Mouse (Mus musculus): ENCODE results near the gene Ak8. TPM values are rescaled to one million over a fixed set of nuclear protein-coding genes. Genes with fewer than 3 reads are reported as not detected.

The Ak8 gene
- polyA plus RNA-seq, 1 experiment from 2014 or later = 0.34 TPM

- 89% methylated on average over 2 of the region's 2 CpGs for WGBS
Observed at GRCm38 (mm10) chr2:28747705-28748104, 47.7 kb downstream of the Ak8 start.

GRCm38 (mm10) chr2:28751186-28751585 is 51.2 kb downstream of the Ak8 start:
- ATAC-seq (ENCODE audit: insufficient read depth, low FRiP score, low TSS enrichment) (no peak), DNase-seq (ENCODE audit: low spot score) (peak; percentile 59)
- Histone ChIP-seq H3K27me3 (ENCODE audit: control insufficient read depth, insufficient read depth, low read length) (peaks cover 23% of the 10 kb centered on the region), H3K4me3 (ENCODE audit: low read depth, low read length) (peak overlapping the region; percentile 34), H3K27ac (ENCODE audit: low read depth, low read length) (no peak overlapping the region), H3K4me1 (ENCODE audit: control insufficient read depth, insufficient read depth, low read length) (peaks cover 6% of the 10 kb centered on the region; the same call in 1 of the 2 replicates), H3K9ac (ENCODE audit: low read length) (peak overlapping the region; percentile 55), H3K9me3 (ENCODE audit: control insufficient read depth, low read length) (no peaks in the 10 kb centered on the region), H3K36me3 (ENCODE audit: control insufficient read depth, insufficient read depth, low read length) (no peaks in the 10 kb centered on the region), H3K4me2 (ENCODE audit: low read depth) (peak overlapping the region; percentile 68)
- WGBS = 1% methylated on average over 17 of the region's 17 CpGs

More at GRCm38 (mm10) chr2:28747705-28748104, 47.7 kb downstream of the Ak8 start:
- Histone ChIP-seq H3K4me2 (ENCODE audit: low read depth) (no peak overlapping the region), H3K27me3 (ENCODE audit: control insufficient read depth, insufficient read depth, low read length) (peaks cover 20% of the 10 kb centered on the region), H3K27ac (ENCODE audit: low read depth, low read length) (no peak overlapping the region), H3K36me3 (ENCODE audit: control insufficient read depth, insufficient read depth, low read length) (no peaks in the 10 kb centered on the region), H3K4me1 (ENCODE audit: control insufficient read depth, insufficient read depth, low read length) (peaks cover 4% of the 10 kb centered on the region; the same call in 1 of the 2 replicates), H3K9ac (ENCODE audit: low read length) (no peak overlapping the region), H3K4me3 (ENCODE audit: low read depth, low read length) (no peak overlapping the region), H3K9me3 (ENCODE audit: control insufficient read depth, low read length) (no peaks in the 10 kb centered on the region)
- DNase-seq (ENCODE audit: low spot score) (no peak), ATAC-seq (ENCODE audit: insufficient read depth, low FRiP score, low TSS enrichment) (no peak)

GRCm38 (mm10) chr2:28751658-28752057 is 51.7 kb downstream of the Ak8 start:
- Histone ChIP-seq H3K4me3 (ENCODE audit: low read depth, low read length) (peak overlapping the region; percentile 34), H3K9me3 (ENCODE audit: control insufficient read depth, low read length) (no peaks in the 10 kb centered on the region), H3K27ac (ENCODE audit: low read depth, low read length) (no peak overlapping the region), H3K4me1 (ENCODE audit: control insufficient read depth, insufficient read depth, low read length) (peaks cover 6% of the 10 kb centered on the region; the same call in 1 of the 2 replicates), H3K4me2 (ENCODE audit: low read depth) (peak overlapping the region; percentile 68), H3K36me3 (ENCODE audit: control insufficient read depth, insufficient read depth, low read length) (no peaks in the 10 kb centered on the region), H3K27me3 (ENCODE audit: control insufficient read depth, insufficient read depth, low read length) (peaks cover 23% of the 10 kb centered on the region), H3K9ac (ENCODE audit: low read length) (peak overlapping the region; percentile 55; the same call in 1 of the 2 replicates)
- 13% methylated on average over 17 of the region's 17 CpGs for WGBS
- DNase-seq (ENCODE audit: low spot score) (peak; percentile 49), ATAC-seq (ENCODE audit: insufficient read depth, low FRiP score, low TSS enrichment) (no peak)

- DNase-seq (ENCODE audit: low spot score) (no peak), ATAC-seq (ENCODE audit: insufficient read depth, low FRiP score, low TSS enrichment) (no peak)
- Histone ChIP-seq H3K27me3 (ENCODE audit: control insufficient read depth, insufficient read depth, low read length) (peaks cover 23% of the 10 kb centered on the region), H3K9ac (ENCODE audit: low read length) (no peak overlapping the region), H3K4me3 (ENCODE audit: low read depth, low read length) (no peak overlapping the region), H3K4me2 (ENCODE audit: low read depth) (no peak overlapping the region), H3K27ac (ENCODE audit: low read depth, low read length) (no peak overlapping the region), H3K9me3 (ENCODE audit: control insufficient read depth, low read length) (no peaks in the 10 kb centered on the region), H3K36me3 (ENCODE audit: control insufficient read depth, insufficient read depth, low read length) (no peaks in the 10 kb centered on the region), H3K4me1 (ENCODE audit: control insufficient read depth, insufficient read depth, low read length) (peaks cover 6% of the 10 kb centered on the region; the same call in 1 of the 2 replicates)
- 53% methylated on average over 8 of the region's 8 CpGs for WGBS
Observed at GRCm38 (mm10) chr2:28752388-28752787, 52.4 kb downstream of the Ak8 start.

- peaks cover 13% of the 10 kb centered on the region for H3K27me3 ChIP-seq (ENCODE audit: control insufficient read depth, insufficient read depth, low read length)
- H3K4me2 ChIP-seq (ENCODE audit: low read depth) = no peak overlapping the region
- H3K27ac ChIP-seq (ENCODE audit: low read depth, low read length) = no peak overlapping the region
- peaks cover 6% of the 10 kb centered on the region; the same call in 1 of the 2 replicates for H3K4me1 ChIP-seq (ENCODE audit: control insufficient read depth, insufficient read depth, low read length)
- no peaks in the 10 kb centered on the region for H3K9me3 ChIP-seq (ENCODE audit: control insufficient read depth, low read length)
- H3K4me3 ChIP-seq (ENCODE audit: low read depth, low read length) = no peak overlapping the region
- H3K36me3 ChIP-seq (ENCODE audit: control insufficient read depth, insufficient read depth, low read length) = no peaks in the 10 kb centered on the region
- DNase-seq (ENCODE audit: low spot score) (peak; percentile 82), ATAC-seq (ENCODE audit: insufficient read depth, low FRiP score, low TSS enrichment) (no peak)
- WGBS = 5% methylated on average over 7 of the region's 7 CpGs
- H3K9ac ChIP-seq (ENCODE audit: low read length) = no peak overlapping the region
Observed at GRCm38 (mm10) chr2:28755451-28755850, 55.5 kb downstream of the Ak8 start.

GRCm38 (mm10) chr2:28756201-28756600 is 56.2 kb downstream of the Ak8 start:
- Histone ChIP-seq H3K27me3 (ENCODE audit: control insufficient read depth, insufficient read depth, low read length) (peaks cover 8% of the 10 kb centered on the region), H3K27ac (ENCODE audit: low read depth, low read length) (no peak overlapping the region), H3K9me3 (ENCODE audit: control insufficient read depth, low read length) (no peaks in the 10 kb centered on the region), H3K36me3 (ENCODE audit: control insufficient read depth, insufficient read depth, low read length) (no peaks in the 10 kb centered on the region), H3K4me2 (ENCODE audit: low read depth) (no peak overlapping the region), H3K4me1 (ENCODE audit: control insufficient read depth, insufficient read depth, low read length) (peaks cover 3% of the 10 kb centered on the region; the same call in 1 of the 2 replicates), H3K9ac (ENCODE audit: low read length) (no peak overlapping the region), H3K4me3 (ENCODE audit: low read depth, low read length) (no peak overlapping the region)
- WGBS = 52% methylated on average over 4 of the region's 4 CpGs
- ATAC-seq (ENCODE audit: insufficient read depth, low FRiP score, low TSS enrichment) (no peak), DNase-seq (ENCODE audit: low spot score) (peak; percentile 76)

GRCm38 (mm10) chr2:28759441-28759840 is 59.5 kb downstream of the Ak8 start:
- Histone ChIP-seq H3K4me2 (ENCODE audit: low read depth) (no peak overlapping the region), H3K36me3 (ENCODE audit: control insufficient read depth, insufficient read depth, low read length) (no peaks in the 10 kb centered on the region), H3K4me3 (ENCODE audit: low read depth, low read length) (no peak overlapping the region), H3K9me3 (ENCODE audit: control insufficient read depth, low read length) (no peaks in the 10 kb centered on the region), H3K4me1 (ENCODE audit: control insufficient read depth, insufficient read depth, low read length) (no peaks in the 10 kb centered on the region), H3K27me3 (ENCODE audit: control insufficient read depth, insufficient read depth, low read length) (no peaks in the 10 kb centered on the region), H3K27ac (ENCODE audit: low read depth, low read length) (no peak overlapping the region), H3K9ac (ENCODE audit: low read length) (no peak overlapping the region)
- DNase-seq (ENCODE audit: low spot score) (no peak), ATAC-seq (ENCODE audit: insufficient read depth, low FRiP score, low TSS enrichment) (no peak)
- WGBS = 46% methylated on average over 4 of the region's 4 CpGs

- Histone ChIP-seq H3K4me1 (ENCODE audit: control insufficient read depth, insufficient read depth, low read length) (0 out of 2 replicates have a peak, but pooled peaks cover 4% of the 10 kb centered on the region), H3K27me3 (ENCODE audit: control insufficient read depth, insufficient read depth, low read length) (no peaks in the 10 kb centered on the region), H3K36me3 (ENCODE audit: control insufficient read depth, insufficient read depth, low read length) (no peaks in the 10 kb centered on the region), H3K4me2 (ENCODE audit: low read depth) (no peak overlapping the region), H3K9ac (ENCODE audit: low read length) (no peak overlapping the region), H3K27ac (ENCODE audit: low read depth, low read length) (no peak overlapping the region), H3K9me3 (ENCODE audit: control insufficient read depth, low read length) (no peaks in the 10 kb centered on the region), H3K4me3 (ENCODE audit: low read depth, low read length) (no peak overlapping the region)
- DNase-seq (ENCODE audit: low spot score) = no peak
- no peak for ATAC-seq (ENCODE audit: insufficient read depth, low FRiP score, low TSS enrichment)
- WGBS = 80% methylated on average over 4 of the region's 4 CpGs
Observed at GRCm38 (mm10) chr2:28766590-28766989, 66.6 kb downstream of the Ak8 start.

GRCm38 (mm10) chr2:28767041-28767440 is 67.1 kb downstream of the Ak8 start:
- 88% methylated on average over 2 of the region's 2 CpGs for WGBS
- DNase-seq (ENCODE audit: low spot score) = no peak
- Histone ChIP-seq H3K9ac (ENCODE audit: low read length) (no peak overlapping the region), H3K4me1 (ENCODE audit: control insufficient read depth, insufficient read depth, low read length) (0 out of 2 replicates have a peak, but pooled peaks cover 4% of the 10 kb centered on the region), H3K9me3 (ENCODE audit: control insufficient read depth, low read length) (no peaks in the 10 kb centered on the region), H3K4me2 (ENCODE audit: low read depth) (no peak overlapping the region), H3K27me3 (ENCODE audit: control insufficient read depth, insufficient read depth, low read length) (no peaks in the 10 kb centered on the region), H3K36me3 (ENCODE audit: control insufficient read depth, insufficient read depth, low read length) (no peaks in the 10 kb centered on the region), H3K27ac (ENCODE audit: low read depth, low read length) (no peak overlapping the region), H3K4me3 (ENCODE audit: low read depth, low read length) (no peak overlapping the region)
- ATAC-seq (ENCODE audit: insufficient read depth, low FRiP score, low TSS enrichment) = no peak
